Mouse (Mus musculus): ENCODE measurements around the gene Snrnp200.
A peak's percentile ranks its signal among the peaks of the same experiment; 100 is the strongest.
"Not testable (repeated sequence)": the region's sequence is repeated elsewhere in the genome, so short reads cannot be mapped to it uniquely, and the experiment has no call there.

Gene Snrnp200

GRCm38 (mm10) chr2:127207547-127208451 lies at the start of gene Snrnp200, which contains the start of gene 1810024B03Rik:
TSS of gene Snrnp200 (plus strand) at chr2:127208386.
TSS of gene 1810024B03Rik (minus strand) at chr2:127208280.
- DNase-seq (ENCODE audit: low spot score in 2 of 2): peak; percentile 97 to 98

- DNase-seq (ENCODE audit: low spot score in 2 of 2): no peak
Observed at GRCm38 (mm10) chr2:127165675-127166074, 42.5 kb upstream of the Snrnp200 start.

GRCm38 (mm10) chr2:127166261-127166660 lies 41.9 kb upstream of the Snrnp200 start:
- DNase-seq (ENCODE audit: low spot score in 2 of 2): peak in 1 of 2 experiments; percentile 30

- DNase-seq (ENCODE audit: low spot score in 2 of 2): peak; percentile 90 to 95
Observed at GRCm38 (mm10) chr2:127182598-127183381, 25.4 kb upstream of the Snrnp200 start.

GRCm38 (mm10) chr2:127189574-127189973 lies 18.6 kb upstream of the Snrnp200 start:
- DNase-seq (ENCODE audit: low spot score in 2 of 2): no peak

GRCm38 (mm10) chr2:127204932-127205331 lies 3.3 kb upstream of the Snrnp200 start:
- peak; percentile 61 to 77 for DNase-seq (ENCODE audit: low spot score in 2 of 2)

GRCm38 (mm10) chr2:127205936-127206335 lies 2.2 kb upstream of the Snrnp200 start:
- not testable (repeated sequence) for DNase-seq (ENCODE audit: low spot score in 2 of 2)

GRCm38 (mm10) chr2:127206916-127207315 lies 1.3 kb upstream of the Snrnp200 start:
- no peak for DNase-seq (ENCODE audit: low spot score in 2 of 2)

- no peak for DNase-seq (ENCODE audit: low spot score in 2 of 2)
Observed at GRCm38 (mm10) chr2:127208452-127208769, 225 bp downstream of the Snrnp200 start.

- DNase-seq (ENCODE audit: low spot score in 2 of 2): no peak
Observed at GRCm38 (mm10) chr2:127210701-127211100, 2.5 kb downstream of the Snrnp200 start.

GRCm38 (mm10) chr2:127217746-127218145 lies 9.6 kb downstream of the Snrnp200 start:
- no peak for DNase-seq (ENCODE audit: low spot score in 2 of 2)

- no peak for DNase-seq (ENCODE audit: low spot score in 2 of 2)
Observed at GRCm38 (mm10) chr2:127225261-127225660, 17.1 kb downstream of the Snrnp200 start.

GRCm38 (mm10) chr2:127237897-127238610 lies 29.9 kb downstream of the Snrnp200 start:
- DNase-seq (ENCODE audit: low spot score in 2 of 2): no peak

GRCm38 (mm10) chr2:127240065-127240464 lies 31.9 kb downstream of the Snrnp200 start:
- DNase-seq (ENCODE audit: low spot score in 2 of 2): no peak

- DNase-seq (ENCODE audit: low spot score in 2 of 2): peak; percentile 99
Observed at GRCm38 (mm10) chr2:127247592-127248333, 39.6 kb downstream of the Snrnp200 start, which contains the start of the genes Ciao1 and Tmem127. TSS of gene Ciao1 (minus strand) at chr2:127247816. TSS of gene Tmem127 (plus strand) at chr2:127247908.

GRCm38 (mm10) chr2:127248334-127249004 lies 40.3 kb downstream of the Snrnp200 start:
- DNase-seq (ENCODE audit: low spot score in 2 of 2): peak; percentile 58 to 66

- DNase-seq (ENCODE audit: low spot score in 2 of 2): no peak
Observed at GRCm38 (mm10) chr2:127250291-127251008, 42.3 kb downstream of the Snrnp200 start.

GRCm38 (mm10) chr2:127251457-127251856 lies 43.3 kb downstream of the Snrnp200 start:
- DNase-seq (ENCODE audit: low spot score in 2 of 2): no peak

GRCm38 (mm10) chr2:127251880-127252527 lies 43.8 kb downstream of the Snrnp200 start:
- DNase-seq (ENCODE audit: low spot score in 2 of 2): no peak
